Mouse (Mus musculus): ENCODE measurements around the gene St3gal6. TPM values are rescaled to one million over a fixed set of nuclear protein-coding genes. Genes with fewer than 3 reads are reported as not detected.

The St3gal6 gene
- total and polyA plus RNA-seq, 3 experiments: 104 to 327 (median 166) TPM

- no peak for TF ChIP-seq GATA2 (IDR thresholded peaks at IDR 0.05; ENCODE audit: borderline replicate concordance, low read depth, low read length)
- TF ChIP-seq TAL1 (conservative IDR thresholded peaks at IDR 0.05; ENCODE audit: low read depth, low read length): no peak
- TF ChIP-seq GATA1 (IDR thresholded peaks at IDR 0.05; ENCODE audit: borderline replicate concordance, low read length): no peak
- DNase-seq (ENCODE audit: low spot score) (no peak), ATAC-seq (ENCODE audit: extremely low read depth, insufficient number of reproducible peaks, low FRiP score, poor library complexity, severe bottlenecking) (peak; percentile 10; the same call in 1 of the 2 replicates)
- peak overlapping the region; percentile 98 for H3K4me3 ChIP-seq (ENCODE audit: low read depth, low read length)
- peaks cover 3% of the 10 kb centered on the region for H3K36me3 ChIP-seq (replicated peaks)
- no peaks in the 10 kb centered on the region for H3K27me3 ChIP-seq (ENCODE audit: insufficient read depth, low read length)
- peaks cover 60% of the 10 kb centered on the region for H3K4me1 ChIP-seq (ENCODE audit: insufficient read depth, low read depth, low read length)
- no peaks in the 10 kb centered on the region for H3K9me3 ChIP-seq (replicated peaks)
Observed at GRCm38 (mm10) chr16:58523044-58523859, 791 bp downstream of the St3gal6 start.

- TF ChIP-seq CTCF (IDR thresholded peaks at IDR 0.05; ENCODE audit: low read depth, low read length): no peak
- no peak for TF ChIP-seq TAL1 (conservative IDR thresholded peaks at IDR 0.05; ENCODE audit: low read depth, low read length)
- TF ChIP-seq GATA1 (IDR thresholded peaks at IDR 0.05; ENCODE audit: borderline replicate concordance, low read length): no peak
- no peak for TF ChIP-seq GATA2 (IDR thresholded peaks at IDR 0.05; ENCODE audit: borderline replicate concordance, low read depth, low read length)
- no peak for TF ChIP-seq POLR2AphosphoS5 (IDR thresholded peaks at IDR 0.05; ENCODE audit: insufficient replicate concordance, low read depth, low read length)
- peaks cover 58% of the 10 kb centered on the region for H3K4me1 ChIP-seq (ENCODE audit: insufficient read depth, low read depth, low read length)
- no peaks in the 10 kb centered on the region for H3K27me3 ChIP-seq (ENCODE audit: insufficient read depth, low read length)
- no peak for DNase-seq (ENCODE audit: low spot score)
- no peak for ATAC-seq (ENCODE audit: extremely low read depth, insufficient number of reproducible peaks, low FRiP score, poor library complexity, severe bottlenecking)
- H3K4me3 ChIP-seq (ENCODE audit: low read depth, low read length): peak overlapping the region; percentile 98
- H3K9me3 ChIP-seq (replicated peaks): no peaks in the 10 kb centered on the region
- peaks cover 6% of the 10 kb centered on the region for H3K36me3 ChIP-seq (replicated peaks)
Observed at GRCm38 (mm10) chr16:58522677-58523043, 1.4 kb downstream of the St3gal6 start.

- Histone ChIP-seq H3K36me3 (replicated peaks) (peaks cover 9% of the 10 kb centered on the region), H3K27me3 (ENCODE audit: insufficient read depth, low read length) (no peaks in the 10 kb centered on the region), H3K9me3 (replicated peaks) (no peaks in the 10 kb centered on the region), H3K4me3 (ENCODE audit: low read depth, low read length) (peak overlapping the region; percentile 98), H3K4me1 (ENCODE audit: insufficient read depth, low read depth, low read length) (peaks cover 60% of the 10 kb centered on the region)
- ATAC-seq (ENCODE audit: extremely low read depth, insufficient number of reproducible peaks, low FRiP score, poor library complexity, severe bottlenecking) (no peak), DNase-seq (ENCODE audit: low spot score) (no peak)
- no peak for TF ChIP-seq CTCF (IDR thresholded peaks at IDR 0.05; ENCODE audit: low read depth, low read length)
- no peak for TF ChIP-seq POLR2AphosphoS5 (IDR thresholded peaks at IDR 0.05; ENCODE audit: insufficient replicate concordance, low read depth, low read length)
- no peak for TF ChIP-seq GATA2 (IDR thresholded peaks at IDR 0.05; ENCODE audit: borderline replicate concordance, low read depth, low read length)
- no peak for TF ChIP-seq GATA1 (IDR thresholded peaks at IDR 0.05; ENCODE audit: borderline replicate concordance, low read length)
- TF ChIP-seq TAL1 (conservative IDR thresholded peaks at IDR 0.05; ENCODE audit: low read depth, low read length): no peak
Observed at GRCm38 (mm10) chr16:58521900-58522299, 2.1 kb downstream of the St3gal6 start.

GRCm38 (mm10) chr16:58521182-58521581 lies 2.9 kb downstream of the St3gal6 start:
- TF ChIP-seq CTCF (IDR thresholded peaks at IDR 0.05; ENCODE audit: low read depth, low read length): no peak
- no peak for TF ChIP-seq GATA2 (IDR thresholded peaks at IDR 0.05; ENCODE audit: borderline replicate concordance, low read depth, low read length)
- TF ChIP-seq POLR2AphosphoS5 (IDR thresholded peaks at IDR 0.05; ENCODE audit: insufficient replicate concordance, low read depth, low read length): no peak
- no peak for TF ChIP-seq GATA1 (IDR thresholded peaks at IDR 0.05; ENCODE audit: borderline replicate concordance, low read length)
- TF ChIP-seq TAL1 (conservative IDR thresholded peaks at IDR 0.05; ENCODE audit: low read depth, low read length): no peak
- Histone ChIP-seq H3K4me1 (ENCODE audit: insufficient read depth, low read depth, low read length) (peaks cover 60% of the 10 kb centered on the region), H3K27me3 (ENCODE audit: insufficient read depth, low read length) (no peaks in the 10 kb centered on the region), H3K36me3 (replicated peaks) (peaks cover 14% of the 10 kb centered on the region), H3K4me3 (ENCODE audit: low read depth, low read length) (peak overlapping the region; percentile 98), H3K9me3 (replicated peaks) (no peaks in the 10 kb centered on the region)
- no peak for ATAC-seq (ENCODE audit: extremely low read depth, insufficient number of reproducible peaks, low FRiP score, poor library complexity, severe bottlenecking)
- DNase-seq (ENCODE audit: low spot score): no peak

GRCm38 (mm10) chr16:58520457-58520856 lies 3.6 kb downstream of the St3gal6 start:
- DNase-seq (ENCODE audit: low spot score) (no peak), ATAC-seq (ENCODE audit: extremely low read depth, insufficient number of reproducible peaks, low FRiP score, poor library complexity, severe bottlenecking) (no peak)
- H3K9me3 ChIP-seq (replicated peaks): no peaks in the 10 kb centered on the region
- peaks cover 56% of the 10 kb centered on the region for H3K4me1 ChIP-seq (ENCODE audit: insufficient read depth, low read depth, low read length)
- H3K27me3 ChIP-seq (ENCODE audit: insufficient read depth, low read length): no peaks in the 10 kb centered on the region
- peaks cover 15% of the 10 kb centered on the region for H3K36me3 ChIP-seq (replicated peaks)
- peak overlapping the region; percentile 98 for H3K4me3 ChIP-seq (ENCODE audit: low read depth, low read length)
- TF ChIP-seq TAL1 (conservative IDR thresholded peaks at IDR 0.05; ENCODE audit: low read depth, low read length): no peak
- no peak for TF ChIP-seq POLR2AphosphoS5 (IDR thresholded peaks at IDR 0.05; ENCODE audit: insufficient replicate concordance, low read depth, low read length)
- TF ChIP-seq GATA1 (IDR thresholded peaks at IDR 0.05; ENCODE audit: borderline replicate concordance, low read length): no peak
- no peak for TF ChIP-seq GATA2 (IDR thresholded peaks at IDR 0.05; ENCODE audit: borderline replicate concordance, low read depth, low read length)
- TF ChIP-seq CTCF (IDR thresholded peaks at IDR 0.05; ENCODE audit: low read depth, low read length): no peak

- DNase-seq (ENCODE audit: low spot score) (no peak), ATAC-seq (ENCODE audit: extremely low read depth, insufficient number of reproducible peaks, low FRiP score, poor library complexity, severe bottlenecking) (peak; percentile 61)
- Histone ChIP-seq H3K9me3 (replicated peaks) (no peaks in the 10 kb centered on the region), H3K4me3 (ENCODE audit: low read depth, low read length) (peak overlapping the region; percentile 98), H3K36me3 (replicated peaks) (peaks cover 16% of the 10 kb centered on the region), H3K27me3 (ENCODE audit: insufficient read depth, low read length) (no peaks in the 10 kb centered on the region), H3K4me1 (ENCODE audit: insufficient read depth, low read depth, low read length) (peaks cover 53% of the 10 kb centered on the region)
- TF ChIP-seq CTCF (IDR thresholded peaks at IDR 0.05; ENCODE audit: low read depth, low read length) (no peak), GATA1 (IDR thresholded peaks at IDR 0.05; ENCODE audit: borderline replicate concordance, low read length) (no peak), GATA2 (IDR thresholded peaks at IDR 0.05; ENCODE audit: borderline replicate concordance, low read depth, low read length) (no peak), TAL1 (conservative IDR thresholded peaks at IDR 0.05; ENCODE audit: low read depth, low read length) (no peak), POLR2AphosphoS5 (IDR thresholded peaks at IDR 0.05; ENCODE audit: insufficient replicate concordance, low read depth, low read length) (no peak)
Observed at GRCm38 (mm10) chr16:58519650-58520073, 4.4 kb downstream of the St3gal6 start.
